Mouse (Mus musculus) left cerebral cortex, adult 2 months (tissue): ENCODE data around the gene Dcaf10. TPM values are rescaled to one million over a fixed set of nuclear protein-coding genes. Genes with fewer than 3 reads are reported as not detected.

ENCODE experiments used
- DNase-seq, 2 experiments: peaks; one replicate each; pipeline ENCODE4 v3.0.0; 2021 to 2022; ENCODE audit warnings: low spot score in 2 of 2, mixed read lengths in 1 of 2; ENCODE audit errors: extremely low spot score in 1 of 2
- H3K27ac ChIP-seq: fragments of 200-600 bp; 2 replicates; pipeline ENCODE4 v1.8.1; 2022
- H3K4me3 ChIP-seq: fragments of 200-600 bp; 2 replicates; pipeline ENCODE4 v1.8.1; 2022
- CTCF ChIP-seq: fragments of 200-600 bp; IDR thresholded peaks from 2 replicates; pipeline ENCODE4 v1.8.1; 2022; ENCODE audit warnings: antibody characterized with exemption, mild to moderate bottlenecking, moderate library complexity
- intact Hi-C: fragments of 180-260 bp; cut with DNase I; formaldehyde crosslinking; loops from one replicate; pipeline ENCODE4 v1.15.1; 2025
- total RNA-seq, 2 experiments: library from RNA; stranded (reverse); gene quantifications; 2 replicates each; pipeline ENCODE4 v1.2.3; 2021

Gene Dcaf10
- total RNA-seq, 2 experiments from 2014 or later = 19.8 to 21.2 TPM

GRCm38 (mm10) chr4:45409270-45409669, 67.4 kb downstream of the Dcaf10 start:
- peak; percentile 45 to 46 for DNase-seq
- Histone ChIP-seq H3K27ac (peak overlapping the region; percentile 95), H3K4me3 (peak overlapping the region; percentile 98)
- intact Hi-C loops = loop anchor here (2.0 to 5.0 kb wide), 3 partner anchors 67 to 564 kb away; partner anchors contain the start of genes Dcaf10, Exosc3 and Polr1e
- peak; percentile 19 for TF ChIP-seq CTCF

- intact Hi-C loops = loop anchor here (10.0 kb wide), 1 partner anchor 714 kb away; no protein-coding TSS in a partner anchor
- no peak for TF ChIP-seq CTCF
- H3K27ac ChIP-seq = no peak overlapping the region
- no peak overlapping the region for H3K4me3 ChIP-seq
- DNase-seq = no peak
Measured at GRCm38 (mm10) chr4:45411181-45411790, 69.4 kb downstream of the Dcaf10 start.

DNA sequence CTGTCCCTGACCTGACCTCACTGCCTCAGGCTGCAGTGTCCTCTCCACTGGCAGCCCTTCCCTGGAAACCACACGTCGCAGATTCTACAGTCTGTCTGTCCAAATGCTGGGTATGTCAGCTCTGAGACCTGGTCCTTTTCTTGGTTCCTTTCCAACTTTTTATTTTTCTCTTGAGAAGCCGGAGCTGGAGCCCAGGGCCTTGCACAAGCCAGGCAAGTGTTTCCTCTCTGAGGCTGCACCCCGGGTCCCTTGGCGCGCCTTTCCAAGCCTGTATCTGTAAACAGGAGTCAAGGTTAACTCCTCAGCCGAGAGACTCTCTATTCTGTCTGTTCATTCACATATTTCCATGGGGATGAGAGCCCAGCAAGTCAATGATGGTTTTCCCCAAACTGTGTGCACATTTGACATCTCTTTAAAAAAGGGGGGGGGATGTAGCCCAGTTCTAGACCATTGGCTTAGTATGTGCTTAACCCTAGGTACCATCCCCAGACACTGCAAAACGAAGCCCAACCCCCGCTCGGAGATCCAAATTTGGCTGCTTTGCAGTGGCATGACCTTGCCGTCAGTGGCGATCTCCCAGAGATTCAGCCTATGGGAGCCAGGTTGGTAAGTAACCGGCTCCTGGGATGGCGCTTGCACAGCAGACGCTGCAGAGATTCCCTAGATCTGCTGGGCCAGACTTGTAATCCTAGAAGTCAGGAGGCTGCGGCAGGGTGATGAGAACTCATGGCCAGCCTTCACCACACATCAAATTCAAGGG, 70.7 kb downstream of the Dcaf10 start:
- no peak for TF ChIP-seq CTCF
- DNase-seq = no peak
- Histone ChIP-seq H3K27ac (no peak overlapping the region), H3K4me3 (no peak overlapping the region)
- intact Hi-C loops = loop anchor here (10.0 kb wide), 1 partner anchor 712 kb away; no protein-coding TSS in a partner anchor

GRCm38 (mm10) chr4:45413674-45414338, 71.9 kb downstream of the Dcaf10 start:
- intact Hi-C loops = loop anchor here (10.0 kb wide), 1 partner anchor 711 kb away; no protein-coding TSS in a partner anchor

DNA sequence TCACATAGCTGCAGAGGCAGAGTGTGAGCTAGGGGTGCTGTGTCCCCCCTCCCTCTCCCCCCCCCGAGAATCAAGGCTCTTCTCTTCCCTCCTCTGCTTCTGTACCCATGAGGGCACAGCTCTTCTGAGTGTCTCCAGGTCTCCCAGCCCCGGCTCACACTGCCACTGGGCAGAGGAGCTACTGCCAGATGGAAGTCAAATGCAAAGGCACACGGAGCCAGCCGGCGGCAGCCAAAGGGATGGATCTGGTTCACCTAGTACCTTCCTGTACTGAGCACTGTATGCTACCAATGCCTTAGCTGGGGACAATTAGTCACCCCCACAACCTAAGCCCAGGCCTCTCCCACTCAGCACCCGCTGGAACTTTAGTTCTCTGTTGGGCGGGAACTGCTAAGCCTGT, 74.4 kb downstream of the Dcaf10 start:
- intact Hi-C loops = loop anchor here (2.0 to 10.0 kb wide), 4 partner anchors 196 to 708 kb away; no protein-coding TSS in a partner anchor
- H3K4me3 ChIP-seq = no peak overlapping the region
- DNase-seq = no peak
- H3K27ac ChIP-seq = no peak overlapping the region
- TF ChIP-seq CTCF = no peak

More at GRCm38 (mm10) chr4:45413674-45414338, 71.9 kb downstream of the Dcaf10 start:
- no peak overlapping the region for H3K27ac ChIP-seq
- no peak overlapping the region for H3K4me3 ChIP-seq
- TF ChIP-seq CTCF = no peak
- DNase-seq = no peak

DNA sequence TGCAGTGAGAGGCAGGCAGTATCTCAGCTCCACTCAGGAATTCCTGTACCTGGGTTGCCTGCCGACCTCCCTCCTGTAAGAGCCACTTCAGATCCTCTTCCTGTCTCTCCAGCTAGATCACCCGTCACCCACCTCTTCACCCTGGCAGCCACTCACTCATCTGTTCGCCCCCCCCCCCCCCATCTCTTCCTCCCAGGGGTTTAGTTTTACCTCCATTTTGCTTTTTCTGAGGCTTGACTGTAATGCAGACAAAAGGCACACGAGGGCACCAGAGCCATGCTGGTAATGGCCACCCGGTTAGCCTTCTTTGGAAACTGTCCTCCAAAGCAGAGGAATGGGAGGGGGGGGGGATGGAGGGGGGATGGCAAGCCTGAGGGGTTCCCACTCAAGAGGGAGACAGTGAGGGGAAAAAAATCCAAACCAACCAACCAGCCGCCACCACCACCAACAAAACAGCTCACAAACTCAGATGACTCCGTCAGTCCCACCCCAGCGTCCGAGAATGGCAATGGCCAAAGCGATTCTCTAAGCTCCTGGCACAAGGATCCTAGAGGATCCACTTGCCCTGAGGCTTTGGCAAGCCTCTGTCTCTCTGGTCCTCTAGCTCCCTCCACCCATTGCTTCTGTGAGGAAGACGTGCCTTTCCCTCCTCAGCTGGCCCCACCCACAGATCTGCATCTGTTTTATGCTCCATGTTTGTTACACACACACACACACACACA, 76.5 kb downstream of the Dcaf10 start:
- intact Hi-C loops = loop anchor here (1.0 to 10.0 kb wide), 5 partner anchors 110 to 706 kb away; no protein-coding TSS in a partner anchor
- 0 out of 2 replicates have a peak overlapping the region, but pooled peaks have one; percentile 22 for H3K4me3 ChIP-seq
- no peak overlapping the region for H3K27ac ChIP-seq
- TF ChIP-seq CTCF = peak; percentile 53
- peak; percentile 59 to 65 for DNase-seq

DNA sequence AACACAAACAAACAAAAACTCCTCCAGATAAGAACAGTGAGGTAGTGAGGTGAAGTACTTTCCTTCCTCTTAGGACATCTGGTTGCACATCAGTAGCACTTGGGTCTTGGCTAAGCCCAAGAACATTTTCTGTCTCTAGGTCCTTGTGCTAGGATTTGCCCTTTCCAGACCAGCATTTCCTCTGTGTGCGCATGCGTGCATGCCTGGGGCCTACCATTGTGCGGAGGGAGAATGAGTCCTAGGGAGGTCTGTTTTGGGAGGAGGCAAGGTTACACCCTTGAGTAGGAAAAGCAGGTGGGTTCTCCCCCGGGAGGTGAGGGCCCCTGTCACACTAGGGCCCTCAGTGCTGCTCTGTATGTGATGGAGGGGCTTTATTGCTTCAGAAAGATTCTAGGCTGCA, 77.2 kb downstream of the Dcaf10 start:
- intact Hi-C loops = loop anchor here (2.0 to 10.0 kb wide), 4 partner anchors 110 to 706 kb away; no protein-coding TSS in a partner anchor
- TF ChIP-seq CTCF = no peak

DNA sequence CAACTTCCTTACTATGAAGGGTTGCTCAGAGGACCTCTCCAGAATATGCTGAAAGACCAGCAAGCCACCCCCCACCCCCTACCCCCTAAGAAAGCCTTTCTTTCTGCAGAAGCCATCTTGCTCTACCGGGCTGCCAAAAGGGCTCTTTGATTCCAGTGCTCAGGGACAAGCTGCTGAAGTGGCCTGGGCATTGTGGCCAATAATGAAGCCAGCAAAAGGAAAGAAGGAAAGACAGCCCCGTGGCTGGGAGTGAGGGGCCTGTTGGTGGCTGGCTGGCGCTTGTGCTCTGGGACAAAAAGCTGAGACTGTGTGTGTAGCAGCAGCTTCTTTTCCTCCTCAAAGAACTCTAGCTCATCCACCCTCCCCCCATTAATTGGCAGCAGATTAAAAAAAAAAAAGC, 78.8 kb downstream of the Dcaf10 start:
- DNase-seq = no peak
- no peak for TF ChIP-seq CTCF
- Histone ChIP-seq H3K27ac (no peak overlapping the region), H3K4me3 (no peak overlapping the region)
- intact Hi-C loops = no loop called here

More for the DNA sequence above, 77.2 kb downstream of the Dcaf10 start:
- no peak for DNase-seq
- Histone ChIP-seq H3K4me3 (no peak overlapping the region), H3K27ac (no peak overlapping the region)

DNA sequence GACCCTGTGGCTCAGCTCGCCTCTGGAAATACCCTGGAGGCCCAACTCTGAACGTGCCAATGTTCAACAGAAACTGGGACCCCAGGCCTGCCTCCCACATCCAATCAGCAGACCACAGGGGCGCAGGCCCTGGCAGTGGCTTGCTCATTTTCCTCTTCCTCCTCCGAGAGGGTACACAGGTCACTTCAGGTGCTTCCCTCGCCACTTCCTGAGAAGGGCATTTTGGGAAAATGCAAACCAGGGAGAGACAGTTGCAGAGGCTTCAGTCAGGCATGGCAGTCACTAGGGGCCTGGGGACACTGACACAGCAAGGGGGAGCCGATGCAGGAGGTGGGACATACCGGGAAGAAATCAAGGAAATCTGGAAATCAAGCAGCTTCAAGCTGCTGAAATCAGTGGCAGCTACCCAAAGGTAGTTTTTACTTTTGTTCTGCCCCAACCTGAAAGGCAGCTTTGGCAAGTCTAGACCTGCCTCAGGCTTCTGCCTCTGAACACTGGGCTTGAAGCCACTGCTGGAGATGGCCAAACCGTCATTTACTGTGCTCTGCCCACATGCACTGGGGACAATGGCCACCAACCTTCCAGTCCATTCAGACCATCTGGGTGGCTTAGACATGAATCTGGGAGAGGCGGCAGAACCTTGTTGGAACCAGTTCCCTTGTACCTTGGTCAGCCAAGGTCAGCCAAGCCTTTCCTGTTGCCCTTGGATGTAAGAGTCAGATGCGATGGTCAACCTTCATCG, 79.8 kb downstream of the Dcaf10 start:
- DNase-seq = no peak
- intact Hi-C loops = no loop called here
- Histone ChIP-seq H3K27ac (no peak overlapping the region), H3K4me3 (no peak overlapping the region)
- no peak for TF ChIP-seq CTCF

- Histone ChIP-seq H3K27ac (no peak overlapping the region), H3K4me3 (no peak overlapping the region)
- no peak for DNase-seq
- no peak for TF ChIP-seq CTCF
- intact Hi-C loops = no loop called here
Measured at GRCm38 (mm10) chr4:45422640-45423039, 80.7 kb downstream of the Dcaf10 start.

DNA sequence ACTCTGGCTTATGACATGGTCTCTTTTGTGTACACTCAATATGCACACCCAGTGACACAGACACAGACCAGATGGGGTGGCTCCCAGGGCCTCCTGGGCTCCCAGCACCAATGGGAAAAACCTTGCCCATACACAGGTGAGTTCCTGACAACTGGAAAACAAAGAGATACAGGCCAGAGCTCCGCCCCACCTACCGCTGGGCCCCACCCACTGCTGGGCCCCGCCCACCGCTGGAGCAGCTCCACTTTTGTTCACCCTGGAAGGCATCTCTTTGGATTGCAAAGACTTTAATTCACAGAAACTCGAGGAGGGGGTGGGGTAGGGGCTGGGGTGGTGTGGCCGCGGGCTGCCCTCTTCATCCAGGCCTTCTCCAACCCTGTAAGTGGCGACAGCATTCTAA, 81.5 kb downstream of the Dcaf10 start:
- Histone ChIP-seq H3K27ac (no peak overlapping the region), H3K4me3 (no peak overlapping the region)
- intact Hi-C loops = no loop called here
- TF ChIP-seq CTCF = no peak
- DNase-seq = no peak
